Mouse (Mus musculus) adrenal gland, postnatal 25 days (tissue): Measurements from ENCODE around the gene Ofd1. TPM values are rescaled to one million over a fixed set of nuclear protein-coding genes. Genes with fewer than 3 reads are reported as not detected.

Experiments used
- DNase-seq: peaks from one replicate; pipeline ENCODE4 v3.0.0; 2021; ENCODE audit warnings: mixed read lengths
- long read RNA-seq: library from polyadenylated mRNA; stranded (forward); transcript quantifications from one replicate; pipeline ENCODE4 v2.0.0, GENCODE M21; 2021
- total RNA-seq: library from RNA; stranded (reverse); gene quantifications from 2 replicates; pipeline ENCODE4 v1.2.3, GENCODE M21; 2021

Gene Ofd1
- 6.9 and 9.4 TPM in 2 replicates for total RNA-seq
- long read RNA-seq, partial matches to known transcripts: 1 of 3 reads
- long read RNA-seq, other reads (novel, unspliced or antisense): 2 of 3 reads

DNA sequence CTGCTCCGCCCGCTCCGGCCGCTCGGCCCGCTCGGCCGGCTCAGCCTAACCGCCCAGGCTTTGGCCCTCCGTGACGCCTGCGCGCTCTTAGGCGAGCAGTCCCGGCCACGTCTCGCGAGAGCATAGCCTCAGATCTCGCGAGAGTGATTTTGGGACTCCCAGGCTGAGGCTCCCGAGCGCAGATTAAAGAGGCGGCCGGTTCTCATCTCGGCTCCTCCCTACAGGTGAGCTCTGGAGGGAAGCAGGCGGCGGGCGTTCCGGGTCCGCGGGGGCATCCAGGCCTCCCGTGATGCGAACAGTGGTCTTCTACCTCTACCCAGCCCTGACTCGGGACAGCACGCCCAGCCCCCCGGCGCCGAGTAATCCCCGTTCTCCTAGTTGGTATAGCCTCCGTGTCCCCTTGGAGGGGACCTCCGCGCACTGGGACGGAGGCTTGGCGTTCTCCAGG lies at the start of gene Ofd1:
Gene Ofd1 (minus strand): TSS at position 89 of the 448 bp plus-strand sequence.
- peak; percentile 86 for DNase-seq

DNA sequence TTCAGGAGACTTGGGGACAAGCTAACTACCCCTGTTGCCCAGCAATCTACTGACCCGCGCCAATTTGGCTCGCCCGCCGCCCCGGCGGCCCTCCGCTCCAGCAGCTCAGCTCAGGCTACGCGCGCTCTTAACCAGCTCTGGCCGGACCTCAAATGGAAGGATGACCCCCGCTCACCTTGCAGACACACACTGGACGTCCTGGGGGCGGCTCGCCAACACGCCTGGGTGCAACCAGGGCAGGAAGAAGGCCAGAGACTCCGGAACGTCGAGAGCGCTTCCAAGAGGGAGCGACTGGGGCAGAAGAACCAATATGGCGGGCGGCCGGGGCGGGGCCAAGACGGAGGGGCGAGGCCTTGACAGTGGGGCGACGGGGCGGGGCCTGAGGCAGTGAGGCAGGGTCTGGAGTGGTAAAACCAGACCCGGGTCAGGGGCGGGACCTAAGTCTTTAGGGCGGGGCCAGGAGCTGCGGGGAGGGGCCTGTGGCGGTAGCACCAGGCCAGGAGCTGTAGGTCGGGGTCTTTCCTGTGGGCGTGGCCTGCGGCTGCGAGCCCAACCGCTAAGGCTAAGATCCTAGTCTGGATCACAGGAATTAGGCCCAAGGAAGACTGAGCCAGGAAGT lies 39.0 kb upstream of the Ofd1 start, which contains the start of gene Rab9:
Gene Rab9 (minus strand): TSS at position 503 of the 619 bp plus-strand sequence.
- DNase-seq: peak; percentile 94

DNA sequence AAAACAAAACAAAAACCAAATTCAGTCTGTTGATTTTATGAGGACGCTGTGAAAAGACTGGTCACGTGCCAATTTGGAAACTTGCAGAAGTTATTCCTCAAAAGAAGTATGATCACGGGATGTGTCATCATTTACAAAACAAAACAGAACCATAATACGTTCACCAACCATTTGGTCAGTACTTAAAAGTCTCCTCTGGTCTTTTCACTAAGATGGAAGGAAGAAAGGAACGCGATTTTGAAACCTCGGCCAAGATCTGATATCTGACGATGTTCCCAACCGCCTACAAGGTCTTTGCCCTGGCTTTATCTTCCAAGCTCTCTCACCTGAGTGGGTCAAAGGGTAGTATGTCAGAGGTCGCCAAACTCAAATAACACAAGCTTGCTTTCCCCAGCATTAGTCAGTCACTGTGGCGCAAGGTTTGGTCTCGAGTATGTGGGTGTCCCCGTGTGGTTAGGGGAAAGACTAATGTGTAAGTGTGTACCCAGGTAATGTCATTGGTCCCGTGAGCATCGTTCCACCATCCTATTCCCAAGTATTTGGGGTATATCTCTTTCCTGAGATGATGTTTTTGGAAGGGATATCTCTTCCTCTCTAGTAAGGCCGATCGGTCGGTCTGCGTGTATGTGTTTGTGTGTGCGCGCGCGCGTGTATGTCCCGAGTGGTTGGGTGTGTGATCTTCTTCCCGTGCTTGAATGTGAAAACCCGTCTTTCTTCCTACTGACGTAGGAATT lies 38.3 kb upstream of the Ofd1 start:
- DNase-seq: peak; percentile 4

GRCm38 (mm10) chrX:166477393-166477792 lies 36.9 kb upstream of the Ofd1 start:
- no peak for DNase-seq

DNA sequence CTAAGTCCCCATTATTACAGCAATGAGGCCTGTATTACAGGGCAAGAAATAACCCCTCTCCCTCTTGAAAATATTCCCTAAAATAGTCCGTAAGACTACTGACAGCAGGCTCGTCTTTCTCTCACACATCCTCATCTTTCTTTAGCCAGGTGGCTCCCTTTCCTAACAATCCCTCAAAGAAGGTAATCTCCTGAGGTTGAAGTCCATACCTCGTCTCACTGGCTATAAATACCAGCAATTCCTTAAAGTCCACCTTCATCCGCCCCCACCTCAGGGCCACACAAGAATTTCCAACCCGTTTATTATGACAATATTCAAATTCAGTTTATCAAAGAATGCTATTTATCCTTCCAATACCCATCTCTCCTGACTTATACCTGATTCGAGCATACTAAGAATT lies 32.1 kb upstream of the Ofd1 start:
- DNase-seq: no peak

- DNase-seq: no peak
Observed at GRCm38 (mm10) chrX:166468321-166468720, 27.8 kb upstream of the Ofd1 start.

DNA sequence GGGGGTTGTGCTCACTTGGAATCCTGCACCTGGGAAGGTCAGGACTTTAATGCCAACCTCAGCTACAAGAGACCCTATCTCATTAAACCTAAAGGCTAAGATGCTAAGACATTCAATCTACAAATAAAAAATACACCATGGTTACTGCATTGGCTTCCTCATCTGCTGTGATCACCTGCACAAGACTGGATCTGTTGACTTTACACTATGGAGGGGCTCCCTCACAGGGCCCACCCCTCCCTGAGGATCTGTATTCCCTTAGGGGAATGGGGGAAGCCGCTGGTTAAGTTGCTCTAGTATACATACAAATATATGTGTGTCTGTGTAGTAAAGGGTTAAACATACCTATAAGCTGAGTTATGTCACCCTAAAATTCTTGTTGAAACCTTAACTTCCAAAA lies 15.0 kb upstream of the Ofd1 start:
- DNase-seq: no peak

GRCm38 (mm10) chrX:166454331-166454730 lies 13.8 kb upstream of the Ofd1 start:
- no peak for DNase-seq

DNA sequence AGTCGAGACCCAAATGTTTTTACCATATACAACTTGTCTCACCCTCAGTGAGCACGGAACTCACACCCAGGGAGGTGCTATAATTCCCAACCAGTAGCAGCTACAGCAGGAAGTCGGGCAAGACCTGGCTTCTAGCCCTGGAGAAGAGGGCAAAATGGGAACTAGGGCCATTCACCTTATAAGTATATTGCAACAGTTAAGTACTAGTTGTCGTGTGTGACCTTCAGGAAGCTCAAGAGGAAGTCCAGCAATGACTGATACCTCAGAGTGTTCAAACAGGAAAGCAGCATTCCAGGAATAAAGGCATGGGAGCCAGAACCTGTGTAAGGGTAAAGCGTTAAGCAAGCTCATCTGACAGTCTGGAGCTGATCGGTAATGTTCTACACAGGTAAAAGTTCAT lies 13.0 kb upstream of the Ofd1 start:
- DNase-seq: no peak

- no peak for DNase-seq
Observed at GRCm38 (mm10) chrX:166444552-166444951, 4.0 kb upstream of the Ofd1 start.

DNA sequence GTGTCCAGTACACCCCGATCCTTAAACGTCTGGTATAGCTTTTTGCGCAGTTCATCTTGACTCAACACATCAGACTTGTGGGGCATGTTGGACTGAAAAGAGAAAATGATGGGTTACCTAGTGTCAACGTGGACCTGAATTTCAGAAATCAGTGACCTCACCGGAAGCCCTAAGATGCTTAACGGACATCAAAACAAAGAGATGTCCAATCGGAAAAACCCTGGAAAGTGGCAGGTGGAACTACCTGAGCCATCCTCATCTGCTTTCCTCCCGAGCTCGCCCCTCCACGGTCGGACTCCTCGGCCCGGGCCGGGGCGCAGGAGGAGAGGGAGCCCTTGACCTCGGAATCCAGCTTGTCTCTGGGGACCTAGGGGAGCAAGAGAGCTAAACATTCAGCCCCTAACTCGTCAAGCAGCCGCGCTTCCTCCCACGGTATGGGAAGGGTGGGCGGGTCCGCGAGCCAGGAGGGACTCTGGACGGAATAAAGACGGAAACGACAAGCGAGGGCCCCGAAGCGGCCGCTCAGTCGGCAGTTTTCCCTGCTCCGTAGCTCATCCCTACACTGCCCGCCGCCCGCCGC lies 378 bp downstream of the Ofd1 start, which contains the start of gene Trappc2:
Gene Trappc2 (plus strand): TSS at position 539 of the 580 bp plus-strand sequence.
- DNase-seq: no peak

- DNase-seq: no peak
Observed at GRCm38 (mm10) chrX:166434812-166435211, 5.7 kb downstream of the Ofd1 start.

- DNase-seq: peak; percentile 3
Observed at GRCm38 (mm10) chrX:166416196-166416595, 24.3 kb downstream of the Ofd1 start.

DNA sequence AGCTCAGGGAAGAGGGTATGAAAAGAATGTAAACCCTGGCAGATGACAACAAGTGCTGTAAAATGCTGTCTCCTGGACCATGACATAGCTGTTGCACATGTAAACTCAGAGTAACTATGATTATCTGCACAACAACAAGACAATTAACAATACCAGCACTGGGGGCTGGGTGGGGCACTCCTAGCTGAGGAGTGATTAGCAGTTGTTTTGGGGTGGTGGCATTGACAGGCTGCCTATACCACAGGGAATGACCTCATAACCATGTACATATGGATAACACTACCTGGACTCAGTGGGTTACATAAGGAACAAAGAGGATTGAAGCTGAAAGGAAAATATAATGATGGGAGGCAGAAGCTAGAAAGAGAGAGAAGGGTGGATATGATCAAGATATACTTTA lies 32.6 kb downstream of the Ofd1 start:
- no peak for DNase-seq

DNA sequence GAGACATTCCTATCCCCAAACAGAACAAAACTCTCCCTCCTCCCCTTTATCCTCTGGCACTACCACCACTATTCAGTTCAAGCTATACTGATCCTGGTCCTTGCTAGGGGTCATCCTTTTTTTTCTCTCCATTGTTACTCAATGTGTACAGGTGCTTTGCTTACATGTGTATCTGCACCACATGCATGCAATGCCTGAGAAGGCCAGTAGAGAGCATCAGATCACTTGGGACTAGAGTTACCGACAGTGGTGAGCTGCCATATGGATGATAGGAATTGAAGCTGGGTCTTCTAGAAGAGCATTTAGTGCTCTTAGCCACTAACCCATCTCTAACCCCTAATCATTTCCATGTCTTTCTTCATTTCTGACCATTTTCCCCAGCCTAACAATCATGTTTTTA lies 46.8 kb downstream of the Ofd1 start:
- DNase-seq: no peak

- no peak for DNase-seq
Observed at GRCm38 (mm10) chrX:166386656-166387055, 53.8 kb downstream of the Ofd1 start.

- peak; percentile 37 for DNase-seq
Observed at GRCm38 (mm10) chrX:166384935-166385334, 55.6 kb downstream of the Ofd1 start.

DNA sequence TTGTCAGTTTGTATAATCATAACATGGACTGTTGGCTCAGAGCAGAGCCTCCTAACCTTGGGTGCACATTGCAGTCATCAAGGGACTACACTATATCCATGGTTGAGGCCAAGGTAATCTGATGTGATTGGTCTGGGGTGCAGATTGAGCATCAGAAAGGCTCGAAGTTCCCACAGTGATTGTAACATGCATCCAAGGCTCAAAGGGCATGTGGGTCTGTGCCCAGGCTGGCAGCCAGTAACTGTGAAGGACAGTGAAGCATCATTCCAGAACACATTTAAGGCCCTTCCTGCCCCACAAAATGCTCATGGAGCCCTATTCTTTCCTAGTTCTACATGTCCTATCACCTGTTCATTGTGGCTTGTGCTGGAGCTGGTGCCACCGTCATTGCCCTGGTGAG lies 56.9 kb downstream of the Ofd1 start:
- peak; percentile 4 for DNase-seq

DNA sequence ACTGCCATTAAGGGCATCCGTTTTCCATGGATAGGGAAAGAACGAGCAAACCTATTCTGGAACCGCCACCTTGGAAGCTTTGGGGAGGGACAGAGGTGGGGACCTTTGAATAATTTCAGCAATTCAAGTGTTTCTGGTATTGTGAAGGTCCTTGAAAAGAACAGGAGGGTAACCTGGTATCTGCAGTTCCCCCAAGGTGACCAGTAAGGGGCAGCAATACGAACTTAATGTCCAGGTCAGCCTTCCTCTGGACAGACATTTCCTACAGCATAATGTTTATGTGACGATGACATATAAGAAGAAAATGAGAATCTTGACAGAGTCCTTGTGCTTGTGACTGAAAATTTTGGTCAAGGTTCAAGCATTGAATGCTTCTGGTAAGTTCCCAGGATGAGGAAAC lies 61.9 kb downstream of the Ofd1 start:
- no peak for DNase-seq

DNA sequence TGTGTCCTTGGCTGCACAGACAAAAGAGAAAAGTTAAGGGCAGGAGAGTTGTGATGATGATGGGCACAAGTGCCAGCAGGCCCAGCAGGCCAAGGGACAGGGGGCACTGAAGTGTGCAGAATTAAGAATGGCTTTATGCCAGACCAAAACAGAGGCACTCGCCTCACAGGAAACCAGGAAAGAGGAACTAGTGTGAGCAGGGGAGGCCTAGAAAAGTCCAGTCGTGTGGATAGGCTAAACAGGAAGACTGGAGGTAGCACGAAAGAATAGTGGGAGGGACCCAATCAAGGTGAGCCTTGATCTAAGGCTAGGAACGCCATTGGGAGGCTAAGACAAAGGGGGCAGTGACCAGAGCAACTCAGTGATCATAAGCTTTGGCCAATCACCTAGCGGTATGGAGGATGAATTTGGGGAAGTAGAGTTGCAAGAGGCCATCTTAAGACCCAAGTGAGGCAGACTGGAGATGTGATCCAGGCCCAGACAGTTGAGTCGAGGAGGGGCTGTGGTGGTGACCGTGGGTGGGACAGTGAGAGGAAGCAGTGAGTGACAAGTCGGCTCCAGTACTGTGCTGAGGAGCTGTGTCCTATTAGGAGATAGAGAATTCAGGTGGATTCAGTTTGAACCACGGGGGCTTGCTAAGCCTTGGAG lies 63.7 kb downstream of the Ofd1 start:
- DNase-seq: no peak

GRCm38 (mm10) chrX:166365458-166366213 lies 74.9 kb downstream of the Ofd1 start:
- DNase-seq: no peak

DNA sequence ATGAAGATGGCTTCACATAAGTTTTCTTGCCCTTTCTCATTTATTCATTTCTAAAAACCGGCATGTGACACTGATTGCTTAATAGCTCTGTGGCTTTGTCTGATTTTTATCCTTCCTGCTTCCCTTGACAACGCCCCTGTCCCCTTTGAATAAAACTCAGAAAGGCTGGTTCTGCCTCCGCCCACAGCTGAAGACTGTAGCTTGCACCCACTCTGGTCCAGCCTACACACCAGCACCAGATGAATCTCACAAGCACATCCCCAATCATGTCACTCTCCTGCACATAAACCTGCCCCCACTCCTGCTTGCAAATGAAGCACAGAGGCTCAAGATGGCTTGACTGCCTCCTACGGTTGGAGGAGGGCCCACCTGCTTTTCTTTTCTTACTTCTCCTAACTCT lies 80.0 kb downstream of the Ofd1 start:
- no peak for DNase-seq
